Mouse (Mus musculus): ENCODE results near the gene Kndc1.

Kndc1 gene

DNA sequence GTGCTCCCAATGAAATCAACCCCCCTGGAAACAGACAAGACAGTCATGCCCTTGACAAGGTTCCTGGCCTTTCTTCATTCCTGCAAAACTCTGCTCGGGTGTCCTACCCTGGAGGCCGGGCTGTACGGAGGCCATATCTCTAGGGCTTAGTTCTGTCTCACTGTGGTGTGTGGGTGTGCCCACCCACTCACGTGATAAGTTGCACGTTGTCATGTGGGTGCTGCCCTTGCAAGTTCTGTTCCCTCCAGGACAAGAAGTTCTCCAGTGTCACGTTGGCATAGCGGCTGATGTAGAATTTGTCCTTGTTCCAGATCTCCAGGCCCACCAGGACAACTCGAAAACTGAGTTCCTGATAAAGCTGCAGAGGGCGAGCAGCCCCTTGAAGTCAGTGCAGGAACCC, 93.8 kb downstream of the Kndc1 start:
- no peak for DNase-seq (ENCODE audit: low spot score)

DNA sequence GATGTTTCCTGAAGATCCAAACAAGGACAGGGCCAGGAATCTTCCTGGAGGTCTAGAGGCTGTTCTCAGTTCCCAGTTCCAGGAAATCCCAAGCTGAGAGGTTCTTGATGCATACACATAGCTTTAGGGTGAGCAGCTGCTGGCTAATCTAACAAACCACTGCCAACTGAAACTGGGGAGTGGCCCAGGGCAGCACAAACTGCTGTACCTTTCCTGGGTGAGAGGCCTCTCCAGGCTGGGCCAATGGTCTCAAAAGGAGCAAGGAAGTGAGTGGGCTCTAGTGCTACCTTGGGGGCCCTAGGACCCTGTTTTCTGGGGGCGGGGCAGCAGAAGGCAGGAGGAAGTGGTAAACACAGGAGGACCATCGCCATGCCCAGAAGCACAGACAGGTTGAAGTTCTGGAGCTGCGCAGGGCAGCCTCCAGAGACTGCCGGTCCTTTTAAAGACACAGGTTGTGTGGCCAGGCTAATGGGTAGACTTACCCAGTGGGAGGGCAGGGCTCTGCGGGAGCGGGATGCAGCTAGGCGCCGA, 96.4 kb downstream of the Kndc1 start:
- no peak for DNase-seq (ENCODE audit: low spot score)

Data from T-cell, adult 2 months (primary cell).